Mouse (Mus musculus) spleen, adult 18-20 months (tissue): Measurements from ENCODE around the gene Kif5c.

Experiments used
- DNase-seq, 2 experiments: peaks; one replicate each; pipeline ENCODE4 v3.0.0; 2022; ENCODE audit warnings: mixed read lengths in 2 of 2

The Kif5c gene

GRCm38 (mm10) chr2:49749730-49750576 lies 130.9 kb downstream of the Kif5c start:
- DNase-seq: no peak

- DNase-seq: no peak
These were observed 132.6 kb downstream of the Kif5c start for GRCm38 (mm10) chr2:49751544-49752210.

GRCm38 (mm10) chr2:49752211-49752607 lies 133.1 kb downstream of the Kif5c start:
- DNase-seq: no peak

GRCm38 (mm10) chr2:49753062-49753461 lies 134.0 kb downstream of the Kif5c start:
- no peak for DNase-seq

GRCm38 (mm10) chr2:49755054-49755453 lies 136.0 kb downstream of the Kif5c start:
- DNase-seq: no peak

- no peak for DNase-seq
These were observed 138.5 kb downstream of the Kif5c start for GRCm38 (mm10) chr2:49757616-49758015.

GRCm38 (mm10) chr2:49764331-49764946 lies 145.3 kb downstream of the Kif5c start:
- no peak for DNase-seq

GRCm38 (mm10) chr2:49768916-49769315 lies 149.8 kb downstream of the Kif5c start:
- no peak for DNase-seq

GRCm38 (mm10) chr2:49770440-49770839 lies 151.3 kb downstream of the Kif5c start:
- no peak for DNase-seq

- DNase-seq: no peak
These were observed 152.1 kb downstream of the Kif5c start for GRCm38 (mm10) chr2:49771172-49771571.

GRCm38 (mm10) chr2:49773194-49773931 lies 154.3 kb downstream of the Kif5c start:
- no peak for DNase-seq

GRCm38 (mm10) chr2:49774180-49774579 lies 155.1 kb downstream of the Kif5c start:
- DNase-seq: no peak

GRCm38 (mm10) chr2:49775187-49775586 lies 156.1 kb downstream of the Kif5c start:
- DNase-seq: no peak

- no peak for DNase-seq
These were observed 156.6 kb downstream of the Kif5c start for GRCm38 (mm10) chr2:49775735-49776134.

- DNase-seq: no peak
These were observed 157.3 kb downstream of the Kif5c start for GRCm38 (mm10) chr2:49776407-49776806.

GRCm38 (mm10) chr2:49787376-49788050 lies 168.4 kb downstream of the Kif5c start, which contains the start of gene Lypd6b:
Gene Lypd6b (plus strand): TSS chr2:49787688.
- no peak for DNase-seq

GRCm38 (mm10) chr2:49788051-49788418 lies 168.9 kb downstream of the Kif5c start:
- DNase-seq: no peak

GRCm38 (mm10) chr2:49788643-49789042 lies 169.5 kb downstream of the Kif5c start:
- DNase-seq: no peak

- no peak for DNase-seq
These were observed 170.0 kb downstream of the Kif5c start for GRCm38 (mm10) chr2:49789078-49789477.

- DNase-seq: no peak
These were observed 170.4 kb downstream of the Kif5c start for GRCm38 (mm10) chr2:49789504-49789903.

- no peak for DNase-seq
These were observed 178.5 kb downstream of the Kif5c start for GRCm38 (mm10) chr2:49797444-49798143.

GRCm38 (mm10) chr2:49804448-49804847 lies 185.3 kb downstream of the Kif5c start:
- DNase-seq: no peak
